Comparison of ENCODE assay signal across 8 mouse cellular contexts in the genomic region with DNA sequence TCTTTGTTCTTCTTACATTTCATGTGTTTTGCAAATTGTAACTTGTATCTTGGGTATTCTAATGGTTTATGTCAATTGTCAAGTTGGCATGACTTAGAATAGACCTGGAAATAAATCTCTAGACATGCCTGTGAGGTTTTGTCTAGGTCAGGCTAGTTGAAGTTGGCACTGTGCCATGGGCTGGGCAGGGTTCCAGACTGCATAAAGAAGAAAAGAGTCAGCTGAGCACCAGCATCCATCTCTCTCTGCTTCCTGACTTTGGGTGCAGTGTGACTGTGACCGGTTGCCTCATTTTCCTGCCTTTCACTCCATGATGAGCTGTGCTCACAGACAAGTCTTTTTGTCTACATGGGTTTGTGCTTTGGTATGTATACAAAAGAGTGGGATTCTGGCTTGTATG.
DNase-seq lines count a peak whose midpoint lies in the region; ATAC-seq and TF ChIP-seq lines count a peak whose summit lies in the region.

No protein-coding gene starts in this region.

- no peak overlapping the region for H3K9ac ChIP-seq in intestine, embryonic 14.5 days (ENCODE audit: low read length)
- H3K9ac ChIP-seq in intestine, embryonic 16.5 days (ENCODE audit: low read depth, low read length), result no peak overlapping the region
- no peak overlapping the region for H3K9ac ChIP-seq in stomach, postnatal 0 days (ENCODE audit: low read length)

- H3K27ac ChIP-seq in intestine, embryonic 14.5 days (ENCODE audit: low read depth), result no peak overlapping the region
- H3K27ac ChIP-seq in intestine, embryonic 16.5 days (ENCODE audit: low read length), result no peak overlapping the region
- H3K27ac ChIP-seq in stomach, postnatal 0 days (replicated peaks), result no peak overlapping the region

- WGBS in intestine, embryonic 14.5 days, result 35% methylated on average over 1 of the region's 1 CpGs
- 43% methylated on average over 1 of the region's 1 CpGs for WGBS in intestine, embryonic 16.5 days
- 42% methylated on average over 1 of the region's 1 CpGs for WGBS in stomach, postnatal 0 days

- H3K36me3 ChIP-seq in intestine, embryonic 14.5 days (ENCODE audit: control insufficient read depth, insufficient read depth, low read length), result no peaks in the 10 kb centered on the region
- H3K36me3 ChIP-seq in intestine, embryonic 16.5 days (ENCODE audit: control insufficient read depth, insufficient read depth, low read length), result no peaks in the 10 kb centered on the region
- H3K36me3 ChIP-seq in stomach, postnatal 0 days (ENCODE audit: control insufficient read depth, insufficient read depth, low read length), result no peaks in the 10 kb centered on the region

- H3K27me3 ChIP-seq in intestine, embryonic 14.5 days (replicated peaks; ENCODE audit: control insufficient read depth, insufficient read depth, low read length), result no peaks in the 10 kb centered on the region
- no peaks in the 10 kb centered on the region for H3K27me3 ChIP-seq in intestine, embryonic 16.5 days (replicated peaks; ENCODE audit: control insufficient read depth, insufficient read depth, low read length)
- H3K27me3 ChIP-seq in stomach, postnatal 0 days (ENCODE audit: control insufficient read depth, insufficient read depth, low read length), result no peaks in the 10 kb centered on the region

- H3K4me1 ChIP-seq in intestine, embryonic 14.5 days (replicated peaks; ENCODE audit: control insufficient read depth, insufficient read depth, low read length), result no peaks in the 10 kb centered on the region
- no peaks in the 10 kb centered on the region for H3K4me1 ChIP-seq in intestine, embryonic 16.5 days (ENCODE audit: control insufficient read depth, insufficient read depth, low read length)
- no peaks in the 10 kb centered on the region for H3K4me1 ChIP-seq in stomach, postnatal 0 days (replicated peaks; ENCODE audit: control insufficient read depth, insufficient read depth)

- TF ChIP-seq EP300 in stomach, postnatal 0 days (optimal IDR thresholded peaks at IDR 0.05), result no peak

- no peak overlapping the region for H3K4me2 ChIP-seq in intestine, embryonic 14.5 days (ENCODE audit: low read length)
- no peak overlapping the region for H3K4me2 ChIP-seq in intestine, embryonic 16.5 days (ENCODE audit: low read depth, low read length)
- H3K4me2 ChIP-seq in stomach, postnatal 0 days (replicated peaks; ENCODE audit: low read depth), result no peak overlapping the region

- no peak for ATAC-seq in intestine, embryonic 14.5 days (replicated peaks; ENCODE audit: low FRiP score, low TSS enrichment, low read depth)
- ATAC-seq in intestine, embryonic 16.5 days, result no peak
- ATAC-seq in stomach, postnatal 0 days (ENCODE audit: low FRiP score, low TSS enrichment), result no peak

- H3K9me3 ChIP-seq in intestine, embryonic 14.5 days (ENCODE audit: control insufficient read depth, low read length), result no peaks in the 10 kb centered on the region
- H3K9me3 ChIP-seq in intestine, embryonic 16.5 days (ENCODE audit: control insufficient read depth, low read length), result no peaks in the 10 kb centered on the region
- no peaks in the 10 kb centered on the region for H3K9me3 ChIP-seq in stomach, postnatal 0 days (ENCODE audit: control insufficient read depth, low read length)

- DNase-seq in adrenal gland, postnatal 14 days, result peak; percentile 36
- DNase-seq in adrenal gland, adult 2 months, result no peak
- peak; percentile 63 for DNase-seq in intestine, embryonic 14.5 days (ENCODE audit: low spot score)
- DNase-seq in urinary bladder, postnatal 14 days (ENCODE audit: low spot score), result peak; percentile 24
- no peak for DNase-seq in urinary bladder, postnatal 4 days (ENCODE audit: low spot score in 2 of 2)
- peak; percentile 24 for DNase-seq in stomach, postnatal 0 days (ENCODE audit: low spot score)
- DNase-seq in urinary bladder, postnatal 10 days (ENCODE audit: low spot score), result no peak

- no peak for TF ChIP-seq CTCF in stomach, postnatal 0 days (IDR thresholded peaks at IDR 0.05; ENCODE audit: low read depth)

- no peak overlapping the region for H3K4me3 ChIP-seq in intestine, embryonic 14.5 days (ENCODE audit: low read depth, low read length)
- H3K4me3 ChIP-seq in intestine, embryonic 16.5 days (ENCODE audit: low read length), result no peak overlapping the region
- H3K4me3 ChIP-seq in stomach, postnatal 0 days (ENCODE audit: low read depth, low read length), result no peak overlapping the region

Comparison
In these comparisons a context has a peak if more than half of its experiments do, and no peak if none do; other contexts are left out.
1. DNase-seq: peak in adrenal gland, postnatal 14 days (single experiment), intestine, embryonic 14.5 days (single experiment), urinary bladder, postnatal 14 days (single experiment) and stomach, postnatal 0 days (single experiment); none in adrenal gland, adult 2 months (single experiment), urinary bladder, postnatal 4 days (0 of 2) and urinary bladder, postnatal 10 days (single experiment).